Mouse (Mus musculus): ENCODE results near the gene Ankle1. TPM values are rescaled to one million over a fixed set of nuclear protein-coding genes. Genes with fewer than 3 reads are reported as not detected.
A peak's percentile ranks its signal among the peaks of the same experiment; 100 is the strongest.

Ankle1 gene
- polyA plus RNA-seq, 1 experiment from 2014 or later = 27.6 TPM

GRCm38 (mm10) chr8:71383860-71384259 is 21.9 kb upstream of the Ankle1 start:
- Histone ChIP-seq H3K36me3 (no peaks in the 10 kb centered on the region), H3K4me3 (no peak overlapping the region), H3K27ac (replicated peaks) (no peak overlapping the region), H3K4me1 (peaks cover 33% of the 10 kb centered on the region), H3K9me3 (no peaks in the 10 kb centered on the region), H3K27me3 (replicated peaks) (0 out of 2 replicates have a peak, but pooled peaks cover 4% of the 10 kb centered on the region), H3K9ac (peak overlapping the region; percentile 33), H3K4me2 (no peak overlapping the region)
- 75% methylated on average over 3 of the region's 3 CpGs for WGBS
- no peak for ATAC-seq (ENCODE audit: extremely low read depth, insufficient number of reproducible peaks, low FRiP score, low TSS enrichment)

- H3K4me3 ChIP-seq = no peak overlapping the region
- H3K9ac ChIP-seq = no peak overlapping the region
- H3K27me3 ChIP-seq (replicated peaks) = 0 out of 2 replicates have a peak, but pooled peaks cover 4% of the 10 kb centered on the region
- no peak for ATAC-seq (ENCODE audit: extremely low read depth, insufficient number of reproducible peaks, low FRiP score, low TSS enrichment)
- H3K36me3 ChIP-seq = no peaks in the 10 kb centered on the region
- peaks cover 19% of the 10 kb centered on the region for H3K4me1 ChIP-seq
- no peaks in the 10 kb centered on the region for H3K9me3 ChIP-seq
- H3K27ac ChIP-seq (replicated peaks) = no peak overlapping the region
- WGBS = 72% methylated on average over 12 of the region's 12 CpGs
- H3K4me2 ChIP-seq = no peak overlapping the region
Observed at GRCm38 (mm10) chr8:71385212-71385835, 20.5 kb upstream of the Ankle1 start.

- ATAC-seq (ENCODE audit: extremely low read depth, insufficient number of reproducible peaks, low FRiP score, low TSS enrichment) = no peak
- H3K4me2 ChIP-seq = no peak overlapping the region
- no peaks in the 10 kb centered on the region for H3K27me3 ChIP-seq (replicated peaks)
- H3K36me3 ChIP-seq = no peaks in the 10 kb centered on the region
- H3K9me3 ChIP-seq = no peaks in the 10 kb centered on the region
- no peak overlapping the region for H3K9ac ChIP-seq
- H3K4me1 ChIP-seq = peaks cover 5% of the 10 kb centered on the region
- H3K4me3 ChIP-seq = no peak overlapping the region
- peak overlapping the region; percentile 9; the same call in 1 of the 2 replicates for H3K27ac ChIP-seq (replicated peaks)
- 59% methylated on average over 1 of the region's 1 CpGs for WGBS
Observed at GRCm38 (mm10) chr8:71388267-71388666, 17.5 kb upstream of the Ankle1 start.

- Histone ChIP-seq H3K4me3 (no peak overlapping the region), H3K4me2 (no peak overlapping the region), H3K27me3 (replicated peaks) (no peaks in the 10 kb centered on the region), H3K27ac (replicated peaks) (no peak overlapping the region), H3K9ac (no peak overlapping the region), H3K36me3 (no peaks in the 10 kb centered on the region), H3K4me1 (peaks cover 8% of the 10 kb centered on the region; the same call in 1 of the 2 replicates), H3K9me3 (no peaks in the 10 kb centered on the region)
- WGBS = 87% methylated on average over 2 of the region's 2 CpGs
- ATAC-seq (ENCODE audit: extremely low read depth, insufficient number of reproducible peaks, low FRiP score, low TSS enrichment) = no peak
Observed at GRCm38 (mm10) chr8:71391696-71392095, 14.1 kb upstream of the Ankle1 start.

- Histone ChIP-seq H3K27ac (replicated peaks) (no peak overlapping the region), H3K4me3 (no peak overlapping the region), H3K27me3 (replicated peaks) (no peaks in the 10 kb centered on the region), H3K9ac (no peak overlapping the region), H3K4me1 (peaks cover 11% of the 10 kb centered on the region), H3K36me3 (no peaks in the 10 kb centered on the region), H3K4me2 (no peak overlapping the region), H3K9me3 (no peaks in the 10 kb centered on the region)
- ATAC-seq (ENCODE audit: extremely low read depth, insufficient number of reproducible peaks, low FRiP score, low TSS enrichment) = no peak
- 56% methylated on average over 5 of the region's 5 CpGs for WGBS
Observed at GRCm38 (mm10) chr8:71392391-71392790, 13.4 kb upstream of the Ankle1 start.

- no peaks in the 10 kb centered on the region for H3K27me3 ChIP-seq (replicated peaks)
- peaks cover 16% of the 10 kb centered on the region for H3K4me1 ChIP-seq
- WGBS = 5% methylated on average over 3 of the region's 3 CpGs
- no peak overlapping the region for H3K9ac ChIP-seq
- H3K4me3 ChIP-seq = peak overlapping the region; percentile 13
- no peak for ATAC-seq (ENCODE audit: extremely low read depth, insufficient number of reproducible peaks, low FRiP score, low TSS enrichment)
- no peaks in the 10 kb centered on the region for H3K9me3 ChIP-seq
- H3K4me2 ChIP-seq = peak overlapping the region; percentile 45
- no peak overlapping the region for H3K27ac ChIP-seq (replicated peaks)
- H3K36me3 ChIP-seq = no peaks in the 10 kb centered on the region
Observed at GRCm38 (mm10) chr8:71392871-71393270, 12.9 kb upstream of the Ankle1 start.

- peaks cover 14% of the 10 kb centered on the region for H3K36me3 ChIP-seq
- peaks cover 16% of the 10 kb centered on the region for H3K4me1 ChIP-seq
- H3K9me3 ChIP-seq = no peaks in the 10 kb centered on the region
- peak overlapping the region; percentile 93 for H3K4me2 ChIP-seq
- H3K27me3 ChIP-seq (replicated peaks) = no peaks in the 10 kb centered on the region
- peak overlapping the region; percentile 4 for H3K4me3 ChIP-seq
- WGBS = 68% methylated on average over 7 of the region's 7 CpGs
- no peak for ATAC-seq (ENCODE audit: extremely low read depth, insufficient number of reproducible peaks, low FRiP score, low TSS enrichment)
- H3K27ac ChIP-seq (replicated peaks) = 0 out of 2 replicates have a peak overlapping the region, but pooled peaks have one; percentile 73
- no peak overlapping the region; the same call in 1 of the 2 replicates for H3K9ac ChIP-seq
Observed at GRCm38 (mm10) chr8:71394481-71394880, 11.3 kb upstream of the Ankle1 start.

- H3K4me2 ChIP-seq = peak overlapping the region; percentile 93
- H3K9me3 ChIP-seq = no peaks in the 10 kb centered on the region
- WGBS = 69% methylated on average over 10 of the region's 10 CpGs
- H3K27ac ChIP-seq (replicated peaks) = peak overlapping the region; percentile 73
- peak overlapping the region; percentile 20 for H3K4me3 ChIP-seq
- no peaks in the 10 kb centered on the region for H3K27me3 ChIP-seq (replicated peaks)
- peaks cover 19% of the 10 kb centered on the region for H3K36me3 ChIP-seq
- no peak for ATAC-seq (ENCODE audit: extremely low read depth, insufficient number of reproducible peaks, low FRiP score, low TSS enrichment)
- peak overlapping the region; percentile 25; the same call in 1 of the 2 replicates for H3K9ac ChIP-seq
- peaks cover 16% of the 10 kb centered on the region for H3K4me1 ChIP-seq
Observed at GRCm38 (mm10) chr8:71395071-71395470, 10.7 kb upstream of the Ankle1 start.

- H3K27me3 ChIP-seq (replicated peaks) = no peaks in the 10 kb centered on the region
- peak within 1 kb of the TSS; percentile 82 for H3K27ac ChIP-seq (replicated peaks)
- H3K9me3 ChIP-seq = no peaks in the 10 kb centered on the region
- no peak for ATAC-seq (ENCODE audit: extremely low read depth, insufficient number of reproducible peaks, low FRiP score, low TSS enrichment)
- peaks cover 16% of the 10 kb centered on the region for H3K4me1 ChIP-seq
- H3K9ac ChIP-seq = peak within 1 kb of the TSS; percentile 25; the same call in 1 of the 2 replicates
- H3K4me3 ChIP-seq = peak within 1 kb of the TSS; percentile 89
- peaks cover 21% of the 10 kb centered on the region for H3K36me3 ChIP-seq
- peak within 1 kb of the TSS; percentile 93 for H3K4me2 ChIP-seq
- 73% methylated on average over 9 of the region's 9 CpGs for WGBS
Observed at GRCm38 (mm10) chr8:71395629-71396028, 10.2 kb upstream of the Ankle1 start, which contains the start of gene Ushbp1. TSS of gene Ushbp1 (minus strand) at chr8:71395802.

GRCm38 (mm10) chr8:71396639-71397305 is 9.0 kb upstream of the Ankle1 start, which contains the start of gene Babam1:
TSS of gene Babam1 (plus strand) at chr8:71396861.
- ATAC-seq (ENCODE audit: extremely low read depth, insufficient number of reproducible peaks, low FRiP score, low TSS enrichment) = peak; percentile 89; the same call in 1 of the 2 replicates
- Histone ChIP-seq H3K4me3 (peak within 1 kb of the TSS; percentile 89), H3K4me1 (peaks cover 16% of the 10 kb centered on the region), H3K9ac (peak within 1 kb of the TSS; percentile 82), H3K36me3 (peaks cover 26% of the 10 kb centered on the region), H3K27ac (replicated peaks) (peak within 1 kb of the TSS; percentile 82), H3K9me3 (no peaks in the 10 kb centered on the region), H3K27me3 (replicated peaks) (no peaks in the 10 kb centered on the region), H3K4me2 (peak within 1 kb of the TSS; percentile 93)
- WGBS = under 1% methylated on average over 34 of the region's 34 CpGs

GRCm38 (mm10) chr8:71397701-71398100 is 8.1 kb upstream of the Ankle1 start:
- no peak for ATAC-seq (ENCODE audit: extremely low read depth, insufficient number of reproducible peaks, low FRiP score, low TSS enrichment)
- H3K4me1 ChIP-seq = peaks cover 16% of the 10 kb centered on the region
- H3K4me3 ChIP-seq = peak overlapping the region; percentile 89
- no peaks in the 10 kb centered on the region for H3K27me3 ChIP-seq (replicated peaks)
- no peak overlapping the region for H3K27ac ChIP-seq (replicated peaks)
- H3K9ac ChIP-seq = peak overlapping the region; percentile 82
- H3K36me3 ChIP-seq = peaks cover 26% of the 10 kb centered on the region
- no peaks in the 10 kb centered on the region for H3K9me3 ChIP-seq
- WGBS = 80% methylated on average over 12 of the region's 12 CpGs
- H3K4me2 ChIP-seq = peak overlapping the region; percentile 93
